Mouse (Mus musculus): Measurements from ENCODE around the gene Gm11596. TPM values are rescaled to one million over a fixed set of nuclear protein-coding genes. Genes with fewer than 3 reads are reported as not detected.
"Not testable (repeated sequence)": the region's sequence is repeated elsewhere in the genome, so short reads cannot be mapped to it uniquely, and the experiment has no call there.

Gene Gm11596
- polyA plus RNA-seq, 1 experiment from 2014 or later = not detected

- no peak within 1 kb of the TSS for H3K9ac ChIP-seq (ENCODE audit: low read length)
- H3K4me2 ChIP-seq (replicated peaks; ENCODE audit: low read depth) = no peak within 1 kb of the TSS
- no peak for DNase-seq (ENCODE audit: low spot score)
- TF ChIP-seq EP300 (optimal IDR thresholded peaks at IDR 0.05) (no peak), CTCF (IDR thresholded peaks at IDR 0.05; ENCODE audit: low read depth) (no peak)
- H3K4me1 ChIP-seq (replicated peaks; ENCODE audit: control insufficient read depth, insufficient read depth) = no peaks in the 10 kb centered on the region
- 95% methylated on average over 2 of the region's 2 CpGs for WGBS
- H3K36me3 ChIP-seq (ENCODE audit: control insufficient read depth, insufficient read depth, low read length) = no peaks in the 10 kb centered on the region
- no peak within 1 kb of the TSS for H3K27ac ChIP-seq (replicated peaks)
- H3K27me3 ChIP-seq (ENCODE audit: control insufficient read depth, insufficient read depth, low read length) = no peaks in the 10 kb centered on the region
- H3K9me3 ChIP-seq (ENCODE audit: control insufficient read depth, low read length) = no peaks in the 10 kb centered on the region
- no peak within 1 kb of the TSS for H3K4me3 ChIP-seq (ENCODE audit: low read depth, low read length)
- no peak for ATAC-seq (ENCODE audit: low FRiP score, low TSS enrichment)
These were observed 12.7 kb downstream of the Gm11596 start, which contains the start of gene Krtap4-8 for GRCm38 (mm10) chr11:99780604-99781003. Gene Krtap4-8, minus strand, starts transcription at chr11:99780704.

DNA sequence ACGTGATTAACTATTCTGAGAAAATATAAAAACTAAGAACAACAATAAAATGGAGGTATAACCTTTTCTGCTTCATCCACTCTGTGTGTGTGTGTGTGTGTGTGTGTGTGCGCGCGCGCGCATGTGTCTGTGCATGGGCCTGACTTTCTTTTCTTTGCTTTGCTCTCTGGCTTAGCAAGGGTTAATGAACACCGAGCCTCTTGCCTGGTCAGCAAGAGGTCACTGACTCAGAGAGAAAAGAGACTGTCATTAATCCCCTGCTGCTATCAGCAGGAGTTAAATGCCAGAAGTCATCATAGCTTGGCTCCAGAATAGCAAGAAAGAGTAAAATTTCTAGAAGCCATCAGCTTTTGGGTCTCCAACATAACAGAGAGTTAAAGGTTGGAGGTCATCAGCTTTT, 14.9 kb downstream of the Gm11596 start:
- no peak for TF ChIP-seq CTCF (IDR thresholded peaks at IDR 0.05; ENCODE audit: low read depth)
- TF ChIP-seq EP300 (optimal IDR thresholded peaks at IDR 0.05) = no peak
- Histone ChIP-seq H3K4me3 (ENCODE audit: low read depth, low read length) (no peak overlapping the region), H3K4me1 (replicated peaks; ENCODE audit: control insufficient read depth, insufficient read depth) (no peaks in the 10 kb centered on the region), H3K36me3 (ENCODE audit: control insufficient read depth, insufficient read depth, low read length) (no peaks in the 10 kb centered on the region), H3K27me3 (ENCODE audit: control insufficient read depth, insufficient read depth, low read length) (no peaks in the 10 kb centered on the region), H3K27ac (replicated peaks) (no peak overlapping the region), H3K9ac (ENCODE audit: low read length) (no peak overlapping the region), H3K4me2 (replicated peaks; ENCODE audit: low read depth) (no peak overlapping the region), H3K9me3 (ENCODE audit: control insufficient read depth, low read length) (no peaks in the 10 kb centered on the region)
- no peak for DNase-seq (ENCODE audit: low spot score)
- whole genome bisulfite sequencing = 58% methylated on average over 7 of the region's 7 CpGs
- no peak for ATAC-seq (ENCODE audit: low FRiP score, low TSS enrichment)

DNA sequence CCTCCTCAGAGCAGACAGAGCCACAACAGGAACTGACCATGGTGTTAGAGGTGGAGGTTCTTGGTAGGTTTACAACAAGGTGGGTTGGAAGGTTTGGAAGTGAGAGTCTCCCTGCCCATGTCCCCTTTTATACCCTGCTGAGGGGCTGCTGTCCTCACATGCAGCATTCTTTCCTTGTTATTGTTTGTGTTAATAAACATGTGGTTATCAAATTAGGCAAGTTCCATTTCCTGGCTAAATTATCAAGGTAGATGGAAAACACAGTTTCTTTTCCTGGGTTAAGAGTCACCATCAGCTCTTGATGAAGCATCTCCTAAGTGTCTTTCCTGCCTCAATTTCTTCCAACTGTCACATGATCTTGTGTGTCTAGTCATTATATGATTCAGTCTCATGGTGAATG, 20.5 kb downstream of the Gm11596 start, which contains the start of gene Gm11595:
Gene Gm11595 (minus strand): TSS at position 101 of the 400 bp plus-strand sequence.
- not testable (repeated sequence) for DNase-seq (ENCODE audit: low spot score); H3K4me3 ChIP-seq (ENCODE audit: low read depth, low read length); H3K27ac ChIP-seq (replicated peaks); H3K9me3 ChIP-seq (ENCODE audit: control insufficient read depth, low read length); ATAC-seq (ENCODE audit: low FRiP score, low TSS enrichment); H3K36me3 ChIP-seq (ENCODE audit: control insufficient read depth, insufficient read depth, low read length); H3K4me2 ChIP-seq (replicated peaks; ENCODE audit: low read depth); H3K4me1 ChIP-seq (replicated peaks; ENCODE audit: control insufficient read depth, insufficient read depth); H3K27me3 ChIP-seq (ENCODE audit: control insufficient read depth, insufficient read depth, low read length); H3K9ac ChIP-seq (ENCODE audit: low read length)

- no peaks in the 10 kb centered on the region for H3K27me3 ChIP-seq (ENCODE audit: control insufficient read depth, insufficient read depth, low read length)
- H3K4me3 ChIP-seq (ENCODE audit: low read depth, low read length) = no peak overlapping the region
- no peaks in the 10 kb centered on the region for H3K36me3 ChIP-seq (ENCODE audit: control insufficient read depth, insufficient read depth, low read length)
- no peak overlapping the region for H3K27ac ChIP-seq (replicated peaks)
- no peak overlapping the region for H3K4me2 ChIP-seq (replicated peaks; ENCODE audit: low read depth)
- no peak overlapping the region for H3K9ac ChIP-seq (ENCODE audit: low read length)
- no peaks in the 10 kb centered on the region for H3K4me1 ChIP-seq (replicated peaks; ENCODE audit: control insufficient read depth, insufficient read depth)
- no peak for DNase-seq (ENCODE audit: low spot score)
- ATAC-seq (ENCODE audit: low FRiP score, low TSS enrichment) = no peak
- TF ChIP-seq CTCF (IDR thresholded peaks at IDR 0.05; ENCODE audit: low read depth) (no peak), EP300 (optimal IDR thresholded peaks at IDR 0.05) (no peak)
- H3K9me3 ChIP-seq (ENCODE audit: control insufficient read depth, low read length) = no peaks in the 10 kb centered on the region
- WGBS = 62% methylated on average over 2 of the region's 2 CpGs
These were observed 24.9 kb downstream of the Gm11596 start for GRCm38 (mm10) chr11:99768410-99768809.

- 96% methylated on average over 1 of the region's 1 CpGs for WGBS
These were observed 34.4 kb downstream of the Gm11596 start for GRCm38 (mm10) chr11:99758877-99759276.

GRCm38 (mm10) chr11:99743985-99744384, 49.3 kb downstream of the Gm11596 start:
- H3K4me1 ChIP-seq (replicated peaks; ENCODE audit: control insufficient read depth, insufficient read depth) = no peaks in the 10 kb centered on the region
- H3K4me3 ChIP-seq (ENCODE audit: low read depth, low read length) = no peak overlapping the region
- H3K27ac ChIP-seq (replicated peaks) = no peak overlapping the region
- no peaks in the 10 kb centered on the region for H3K27me3 ChIP-seq (ENCODE audit: control insufficient read depth, insufficient read depth, low read length)
- no peaks in the 10 kb centered on the region for H3K9me3 ChIP-seq (ENCODE audit: control insufficient read depth, low read length)
- H3K9ac ChIP-seq (ENCODE audit: low read length) = no peak overlapping the region
- DNase-seq (ENCODE audit: low spot score) (no peak), ATAC-seq (ENCODE audit: low FRiP score, low TSS enrichment) (no peak)
- no peak overlapping the region for H3K4me2 ChIP-seq (replicated peaks; ENCODE audit: low read depth)
- H3K36me3 ChIP-seq (ENCODE audit: control insufficient read depth, insufficient read depth, low read length) = no peaks in the 10 kb centered on the region
- 75% methylated on average over 3 of the region's 3 CpGs for WGBS
- no peak for TF ChIP-seq CTCF (IDR thresholded peaks at IDR 0.05; ENCODE audit: low read depth)
- no peak for TF ChIP-seq EP300 (optimal IDR thresholded peaks at IDR 0.05)

More at GRCm38 (mm10) chr11:99758877-99759276, 34.4 kb downstream of the Gm11596 start:
- H3K4me2 ChIP-seq (replicated peaks; ENCODE audit: low read depth) = no peak overlapping the region
- no peaks in the 10 kb centered on the region for H3K9me3 ChIP-seq (ENCODE audit: control insufficient read depth, low read length)
- no peak overlapping the region for H3K9ac ChIP-seq (ENCODE audit: low read length)
- H3K4me3 ChIP-seq (ENCODE audit: low read depth, low read length) = no peak overlapping the region
- no peak overlapping the region for H3K27ac ChIP-seq (replicated peaks)
- DNase-seq (ENCODE audit: low spot score) (no peak), ATAC-seq (ENCODE audit: low FRiP score, low TSS enrichment) (no peak)
- H3K27me3 ChIP-seq (ENCODE audit: control insufficient read depth, insufficient read depth, low read length) = no peaks in the 10 kb centered on the region
- no peaks in the 10 kb centered on the region for H3K36me3 ChIP-seq (ENCODE audit: control insufficient read depth, insufficient read depth, low read length)
- no peaks in the 10 kb centered on the region for H3K4me1 ChIP-seq (replicated peaks; ENCODE audit: control insufficient read depth, insufficient read depth)
- no peak for TF ChIP-seq EP300 (optimal IDR thresholded peaks at IDR 0.05)
- no peak for TF ChIP-seq CTCF (IDR thresholded peaks at IDR 0.05; ENCODE audit: low read depth)

Other genes starting within 250 kb of the Gm11596 start
- gene Krtap3-3, start 242.6 kb downstream of the Gm11596 start, polyA plus RNA-seq (2015; fragmentation: Nextera tagmentation; extraction: Ambion mirVana) = not detected in 2 replicates
- 0.19 and 0.34 TPM in 2 replicates for gene Krtap3-2, start 236.6 kb downstream of the Gm11596 start, polyA plus RNA-seq (2015; fragmentation: Nextera tagmentation; extraction: Ambion mirVana)
- not detected in 2 replicates for gene Gm11939, start 234.0 kb downstream of the Gm11596 start, polyA plus RNA-seq (2015; fragmentation: Nextera tagmentation; extraction: Ambion mirVana)
- not detected in 2 replicates for gene Krtap3-1, start 226.8 kb downstream of the Gm11596 start, polyA plus RNA-seq (2015; fragmentation: Nextera tagmentation; extraction: Ambion mirVana)
- gene Krtap1-5, start 212.5 kb downstream of the Gm11596 start, polyA plus RNA-seq (2015; fragmentation: Nextera tagmentation; extraction: Ambion mirVana) = not detected in 2 replicates
- not detected in 2 replicates for gene Krtap1-4, start 209.8 kb downstream of the Gm11596 start, polyA plus RNA-seq (2015; fragmentation: Nextera tagmentation; extraction: Ambion mirVana)
- gene Krtap1-3, start 202.1 kb downstream of the Gm11596 start, polyA plus RNA-seq (2015; fragmentation: Nextera tagmentation; extraction: Ambion mirVana) = not detected in 2 replicates
- not detected in 2 replicates for gene Krtap9-3, start 195.4 kb downstream of the Gm11596 start, polyA plus RNA-seq (2015; fragmentation: Nextera tagmentation; extraction: Ambion mirVana)
- not detected in 2 replicates for gene Gm11938, start 190.2 kb downstream of the Gm11596 start, polyA plus RNA-seq (2015; fragmentation: Nextera tagmentation; extraction: Ambion mirVana)
- not detected in 2 replicates for gene Gm11937, start 183.3 kb downstream of the Gm11596 start, polyA plus RNA-seq (2015; fragmentation: Nextera tagmentation; extraction: Ambion mirVana)
- gene Krtap2-4, start 178.6 kb downstream of the Gm11596 start, polyA plus RNA-seq (2015; fragmentation: Nextera tagmentation; extraction: Ambion mirVana) = not detected in 2 replicates
- not detected in 2 replicates for gene Gm11562, start 173.0 kb downstream of the Gm11596 start, polyA plus RNA-seq (2015; fragmentation: Nextera tagmentation; extraction: Ambion mirVana)
- gene Krtap4-1, start 165.2 kb downstream of the Gm11596 start, polyA plus RNA-seq (2015; fragmentation: Nextera tagmentation; extraction: Ambion mirVana) = not detected in 2 replicates
- gene Krtap4-2, start 158.4 kb downstream of the Gm11596 start, polyA plus RNA-seq (2015; fragmentation: Nextera tagmentation; extraction: Ambion mirVana) = not detected in 2 replicates
- gene Krtap4-7, start 149.4 kb downstream of the Gm11596 start, polyA plus RNA-seq (2015; fragmentation: Nextera tagmentation; extraction: Ambion mirVana) = not detected in 2 replicates
- gene Gm11555, start 143.2 kb downstream of the Gm11596 start, polyA plus RNA-seq (2015; fragmentation: Nextera tagmentation; extraction: Ambion mirVana) = not detected in 2 replicates
- gene Gm11563, start 134.5 kb downstream of the Gm11596 start, polyA plus RNA-seq (2015; fragmentation: Nextera tagmentation; extraction: Ambion mirVana) = not detected in 2 replicates
- gene Krtap4-6, start 127.5 kb downstream of the Gm11596 start, polyA plus RNA-seq (2015; fragmentation: Nextera tagmentation; extraction: Ambion mirVana) = not detected in 2 replicates
- not detected in 2 replicates for gene Gm14190, start 102.7 kb downstream of the Gm11596 start, polyA plus RNA-seq (2015; fragmentation: Nextera tagmentation; extraction: Ambion mirVana)
- gene Gm14180, start 59.2 kb downstream of the Gm11596 start, polyA plus RNA-seq (2015; fragmentation: Nextera tagmentation; extraction: Ambion mirVana) = not detected in 2 replicates
- not detected in 2 replicates for gene Gm11595, start 20.6 kb downstream of the Gm11596 start, polyA plus RNA-seq (2015; fragmentation: Nextera tagmentation; extraction: Ambion mirVana)
- not detected in 2 replicates for gene Krtap4-8, start 12.8 kb downstream of the Gm11596 start, polyA plus RNA-seq (2015; fragmentation: Nextera tagmentation; extraction: Ambion mirVana)
- not detected in 2 replicates for gene Krtap4-9, start 8.3 kb downstream of the Gm11596 start, polyA plus RNA-seq (2015; fragmentation: Nextera tagmentation; extraction: Ambion mirVana)
- not detected in 2 replicates for gene Gm11569, start 5.5 kb upstream of the Gm11596 start, polyA plus RNA-seq (2015; fragmentation: Nextera tagmentation; extraction: Ambion mirVana)
- gene Gm11554, start 11.0 kb upstream of the Gm11596 start, polyA plus RNA-seq (2015; fragmentation: Nextera tagmentation; extraction: Ambion mirVana) = not detected in 2 replicates
- gene Krtap4-13, start 16.4 kb upstream of the Gm11596 start, polyA plus RNA-seq (2015; fragmentation: Nextera tagmentation; extraction: Ambion mirVana) = not detected in 2 replicates
- not detected in 2 replicates for gene Gm11564, start 22.2 kb upstream of the Gm11596 start, polyA plus RNA-seq (2015; fragmentation: Nextera tagmentation; extraction: Ambion mirVana)
- gene 2300003K06Rik, start 44.6 kb upstream of the Gm11596 start, polyA plus RNA-seq (2015; fragmentation: Nextera tagmentation; extraction: Ambion mirVana) = not detected in 2 replicates
- gene Krtap4-16, start 58.1 kb upstream of the Gm11596 start, polyA plus RNA-seq (2015; fragmentation: Nextera tagmentation; extraction: Ambion mirVana) = not detected in 2 replicates
- not detected in 2 replicates for gene Gm11568, start 64.5 kb upstream of the Gm11596 start, polyA plus RNA-seq (2015; fragmentation: Nextera tagmentation; extraction: Ambion mirVana)
- not detected in 2 replicates for gene Gm11559, start 71.0 kb upstream of the Gm11596 start, polyA plus RNA-seq (2015; fragmentation: Nextera tagmentation; extraction: Ambion mirVana)
- not detected in 2 replicates for gene Krtap9-1, start 79.9 kb upstream of the Gm11596 start, polyA plus RNA-seq (2015; fragmentation: Nextera tagmentation; extraction: Ambion mirVana)
- gene Gm11567, start 85.7 kb upstream of the Gm11596 start, polyA plus RNA-seq (2015; fragmentation: Nextera tagmentation; extraction: Ambion mirVana) = not detected in 2 replicates
- not detected in 2 replicates for gene Krtap31-1, start 114.5 kb upstream of the Gm11596 start, polyA plus RNA-seq (2015; fragmentation: Nextera tagmentation; extraction: Ambion mirVana)
- gene Gm11565, start 121.3 kb upstream of the Gm11596 start, polyA plus RNA-seq (2015; fragmentation: Nextera tagmentation; extraction: Ambion mirVana) = not detected in 2 replicates
- not detected in 2 replicates for gene Krtap31-2, start 142.8 kb upstream of the Gm11596 start, polyA plus RNA-seq (2015; fragmentation: Nextera tagmentation; extraction: Ambion mirVana)
- gene Krtap9-5, start 155.0 kb upstream of the Gm11596 start, polyA plus RNA-seq (2015; fragmentation: Nextera tagmentation; extraction: Ambion mirVana) = not detected in 2 replicates
- gene Krtap29-1, start 185.6 kb upstream of the Gm11596 start, polyA plus RNA-seq (2015; fragmentation: Nextera tagmentation; extraction: Ambion mirVana) = not detected in 2 replicates
- 0.10 TPM in 1 of 2 replicates, not detected in the other for gene Krtap16-1, start 193.1 kb upstream of the Gm11596 start, polyA plus RNA-seq (2015; fragmentation: Nextera tagmentation; extraction: Ambion mirVana)
- gene Krtap17-1, start 200.5 kb upstream of the Gm11596 start, polyA plus RNA-seq (2015; fragmentation: Nextera tagmentation; extraction: Ambion mirVana) = 0.25 and 0.27 TPM in 2 replicates
- 0.05 and 0.17 TPM in 2 replicates for gene Krt33a, start 222.7 kb upstream of the Gm11596 start, polyA plus RNA-seq (2015; fragmentation: Nextera tagmentation; extraction: Ambion mirVana)
- gene Krt33b, start 236.4 kb upstream of the Gm11596 start, polyA plus RNA-seq (2015; fragmentation: Nextera tagmentation; extraction: Ambion mirVana) = 0.06 TPM in 1 of 2 replicates, not detected in the other
- 0.99 and 1.0 TPM in 2 replicates for gene Krt34, start 248.1 kb upstream of the Gm11596 start, polyA plus RNA-seq (2015; fragmentation: Nextera tagmentation; extraction: Ambion mirVana)

Data from stomach, postnatal 0 days (tissue).